Mouse (Mus musculus) frontal cortex, postnatal 14 days (tissue): ENCODE data around the gene Tmc6.

Experiments used
- DNase-seq, 2 experiments: peaks; one replicate each; pipeline ENCODE4 v3.0.0; 2022; ENCODE audit warnings: low spot score in 2 of 2

Tmc6 gene

DNA sequence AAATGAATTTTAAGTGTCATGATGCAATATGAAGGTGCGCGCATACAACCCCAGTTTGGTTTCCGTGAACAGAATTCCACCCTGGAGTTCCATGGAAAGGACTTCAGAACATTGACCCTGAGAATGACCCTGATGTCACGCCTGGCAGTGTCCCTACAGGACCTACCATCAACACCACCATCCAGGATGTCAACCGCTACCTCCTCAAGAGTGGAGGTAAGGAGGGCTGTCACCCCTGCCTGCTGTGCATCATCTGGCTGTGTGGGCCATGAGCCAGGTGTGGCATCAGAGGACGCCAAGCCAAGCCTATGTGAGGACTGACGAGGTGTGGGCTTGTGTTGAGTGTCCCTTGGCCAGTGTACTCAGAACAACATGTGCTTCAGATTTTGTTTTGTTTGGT is 26.1 kb downstream of the Tmc6 start:
- no peak for DNase-seq

DNA sequence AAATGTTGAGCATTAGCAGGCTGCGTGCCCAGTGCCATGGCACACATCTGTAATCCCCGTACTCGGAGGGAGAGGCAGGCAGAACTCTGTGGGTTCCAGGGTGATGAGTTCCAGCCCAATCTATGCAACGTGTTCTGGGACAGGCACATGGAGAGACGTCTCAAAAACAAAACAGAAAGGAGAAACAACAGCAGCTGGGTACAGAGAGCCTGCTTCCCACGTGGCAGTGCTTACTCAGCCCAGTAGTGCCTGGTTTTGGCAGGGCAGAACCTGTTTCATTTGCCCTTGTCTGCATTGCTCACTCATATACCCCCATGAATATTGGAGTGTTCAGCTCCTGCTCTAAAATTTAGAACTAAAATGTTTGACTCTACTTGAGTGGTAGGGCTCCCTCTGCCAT is 30.5 kb downstream of the Tmc6 start:
- no peak for DNase-seq

DNA sequence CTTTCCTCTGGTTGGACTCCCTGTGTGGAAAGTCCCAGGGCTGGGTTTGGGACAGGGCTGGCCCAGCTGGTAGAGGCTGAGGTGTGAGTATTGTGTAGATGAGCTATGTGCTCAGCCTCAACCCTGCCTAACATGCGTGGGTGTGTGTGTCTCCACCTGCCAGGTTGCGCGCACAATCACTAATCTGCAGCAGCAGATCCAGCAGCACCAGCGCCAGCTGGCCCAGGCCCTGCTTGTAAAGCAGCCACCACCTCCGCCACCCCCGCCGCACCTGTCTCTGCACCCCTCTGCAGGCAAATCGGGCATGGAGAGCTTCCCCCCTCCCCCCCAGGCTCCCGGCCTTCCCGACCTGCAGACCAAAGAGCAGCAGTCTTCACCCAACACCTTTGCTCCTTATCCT is 32.6 kb downstream of the Tmc6 start:
- DNase-seq: no peak

DNA sequence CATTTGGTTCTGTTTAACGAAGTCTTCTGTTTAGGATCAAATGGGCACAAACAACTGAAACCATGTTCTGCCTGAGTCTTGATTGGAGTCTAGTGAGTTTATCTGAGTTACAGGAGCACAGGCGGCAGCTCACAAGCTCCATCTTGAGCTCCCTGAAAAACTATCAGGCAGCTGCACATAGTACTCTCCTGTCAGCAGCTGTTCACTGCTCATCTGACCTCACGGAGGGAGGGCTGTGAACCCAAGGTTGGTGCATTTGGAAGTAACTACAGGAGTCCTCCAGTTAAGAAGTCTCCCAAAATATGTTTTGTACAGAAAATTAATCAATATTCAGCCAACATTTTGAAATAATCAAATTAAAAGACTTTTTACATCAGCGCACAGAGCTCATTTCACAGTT is 33.4 kb downstream of the Tmc6 start:
- DNase-seq: no peak

GRCm38 (mm10) chr11:117743454-117744030 is 38.5 kb downstream of the Tmc6 start:
- no peak for DNase-seq

GRCm38 (mm10) chr11:117742715-117743114 is 39.3 kb downstream of the Tmc6 start:
- no peak for DNase-seq

DNA sequence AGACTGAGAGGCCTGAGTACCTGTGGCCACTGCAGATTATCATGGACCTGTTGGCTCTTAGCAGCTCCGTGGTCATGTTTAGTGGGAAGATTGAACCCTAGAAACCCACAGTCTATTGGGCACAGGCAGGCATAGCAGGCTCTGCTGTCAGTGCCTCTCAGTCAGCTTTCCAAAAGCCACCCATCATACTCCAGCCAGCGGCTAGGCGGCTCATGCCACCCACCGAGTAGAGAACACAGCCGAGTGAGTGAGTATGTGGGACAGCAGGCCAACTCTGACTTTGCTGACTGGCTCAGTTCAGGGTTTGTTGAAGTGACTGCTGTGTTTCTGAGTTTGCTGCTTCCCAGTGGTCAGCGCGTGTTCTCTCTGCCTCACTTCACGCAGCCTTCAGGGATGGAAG is 39.8 kb downstream of the Tmc6 start:
- DNase-seq: no peak

DNA sequence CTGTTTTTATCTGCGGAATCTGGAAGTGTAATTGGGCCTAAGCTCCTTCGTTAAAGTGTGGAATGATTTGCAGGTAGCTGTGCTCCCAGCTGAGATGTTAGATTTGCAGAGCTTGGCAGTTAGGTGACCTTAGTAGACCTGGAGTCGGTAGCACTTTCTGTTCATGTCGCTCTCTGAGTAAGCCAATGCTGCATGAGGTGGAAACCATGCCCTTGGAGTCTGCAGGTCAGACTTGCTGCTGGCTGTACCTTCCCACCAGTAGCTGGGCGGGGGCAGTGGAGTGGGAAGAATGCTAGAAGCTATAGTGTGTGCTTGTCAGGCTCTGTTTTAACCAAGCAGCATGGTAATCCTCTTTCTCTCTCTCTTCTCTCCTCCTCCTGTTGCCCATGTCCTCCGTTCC is 40.9 kb downstream of the Tmc6 start:
- DNase-seq: no peak

- DNase-seq: no peak
Measured at GRCm38 (mm10) chr11:117738123-117738522, 43.9 kb downstream of the Tmc6 start.

DNA sequence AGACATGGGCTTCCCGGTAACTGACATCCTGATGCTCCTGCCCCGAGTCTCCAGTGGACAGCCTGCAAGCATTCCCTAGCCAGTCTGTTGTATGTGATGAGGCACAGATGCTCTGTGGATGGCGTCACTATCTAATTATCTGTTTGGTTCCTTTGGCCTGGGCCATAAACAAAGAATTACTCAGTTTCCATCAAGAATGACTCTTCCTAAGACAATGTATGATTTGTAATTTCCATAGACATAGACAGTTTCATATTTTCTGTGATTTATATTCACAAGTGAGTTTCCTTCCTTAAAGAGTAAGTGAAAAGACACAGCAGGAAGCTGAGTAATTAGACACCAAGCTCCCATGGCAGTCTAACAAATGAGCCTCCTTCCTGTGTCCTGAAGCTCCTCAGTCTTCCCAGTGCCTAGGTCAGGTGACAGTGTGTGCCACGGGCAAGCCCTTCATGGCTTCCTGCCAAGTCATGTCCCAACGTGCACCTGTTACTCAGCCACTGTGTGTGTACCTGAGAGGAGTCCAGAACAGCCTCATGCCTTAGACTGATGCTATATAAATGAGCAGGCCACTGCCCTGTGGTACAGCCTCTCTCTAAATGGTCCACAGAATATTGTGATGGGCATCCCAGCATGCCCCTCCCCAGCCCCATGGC is 45.8 kb downstream of the Tmc6 start:
- no peak for DNase-seq

GRCm38 (mm10) chr11:117731470-117731869 is 50.5 kb downstream of the Tmc6 start:
- no peak for DNase-seq

DNA sequence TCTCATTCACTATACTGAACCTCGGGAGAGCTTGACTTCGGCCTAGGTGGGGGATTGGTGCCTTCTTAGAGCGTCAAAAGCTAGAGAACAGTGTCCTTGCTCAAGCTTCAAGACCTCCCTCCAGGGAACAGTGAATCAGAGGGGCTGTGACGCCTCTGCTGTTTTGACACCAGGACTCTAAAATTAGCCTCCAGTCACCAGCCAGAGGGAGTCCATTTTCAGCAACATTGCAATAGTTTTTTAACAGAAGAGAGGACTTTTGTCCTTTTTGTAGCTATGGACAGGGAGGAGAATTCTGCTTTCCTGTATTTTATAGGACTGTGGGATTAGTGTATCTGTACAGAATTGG is 51.5 kb downstream of the Tmc6 start:
- DNase-seq: no peak

- no peak for DNase-seq
Measured at GRCm38 (mm10) chr11:117729798-117730489, 52.1 kb downstream of the Tmc6 start.

GRCm38 (mm10) chr11:117729341-117729740 is 52.7 kb downstream of the Tmc6 start:
- no peak for DNase-seq

- no peak for DNase-seq
Measured at GRCm38 (mm10) chr11:117728841-117729240, 53.2 kb downstream of the Tmc6 start.

GRCm38 (mm10) chr11:117728245-117728644 is 53.8 kb downstream of the Tmc6 start:
- DNase-seq: no peak

DNA sequence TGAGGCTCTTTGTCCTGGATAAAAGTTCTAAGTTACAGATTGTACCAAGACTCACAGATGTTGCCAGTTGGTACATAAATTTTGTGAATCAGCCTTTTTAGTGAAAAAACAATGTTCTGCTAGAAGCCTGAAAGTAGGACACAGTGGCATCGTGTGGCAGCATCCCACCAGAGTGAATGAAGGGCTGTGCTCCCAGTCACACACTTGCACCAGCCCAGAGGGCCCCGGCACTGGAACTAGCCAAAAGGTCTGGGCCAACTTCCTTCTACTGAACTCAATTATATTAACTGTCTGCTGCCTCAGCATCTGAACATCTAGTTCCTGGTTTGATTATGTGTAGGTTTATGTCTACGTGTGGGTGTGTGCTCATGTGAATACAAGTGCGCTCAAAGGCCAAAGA is 55.0 kb downstream of the Tmc6 start:
- DNase-seq: no peak

GRCm38 (mm10) chr11:117724604-117725301 is 57.2 kb downstream of the Tmc6 start:
- DNase-seq: no peak

DNA sequence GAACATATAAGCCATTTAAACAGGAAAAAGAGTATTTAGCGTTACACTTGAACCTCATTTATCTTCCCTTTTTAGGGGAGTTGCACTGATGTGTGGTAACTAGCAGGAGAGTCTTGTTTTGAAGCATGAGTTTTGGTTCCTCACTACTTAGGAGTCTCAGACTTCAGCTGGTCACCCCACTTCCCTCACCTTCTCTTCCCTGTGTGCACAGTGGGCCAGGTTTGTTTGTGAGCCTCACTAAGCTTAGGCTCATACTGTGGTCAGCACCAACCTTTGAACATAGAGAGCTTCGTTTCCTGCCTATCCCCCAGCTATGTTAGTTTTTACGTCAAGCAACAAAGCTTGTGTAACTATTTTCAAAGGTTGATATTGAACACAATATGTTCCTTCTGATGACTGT is 63.2 kb downstream of the Tmc6 start:
- DNase-seq: no peak
